Mouse (Mus musculus) liver, postnatal 0 days (tissue): ENCODE measurements around the gene Gm20532.

ENCODE experiments used
- CTCF ChIP-seq: sonication (generic); IDR thresholded peaks from 2 replicates; pipeline ENCODE4 v1.5.1; 2016; ENCODE audit warnings: antibody characterized with exemption, low read depth
- EP300 ChIP-seq: IDR thresholded peaks from 2 replicates; pipeline ENCODE4 v1.6.1; 2016; ENCODE audit warnings: antibody characterized with exemption, low read depth, mild to moderate bottlenecking

GRCm38 (mm10) chr2:26621246-26621645 is 34.8 kb downstream of the Gm20532 start:
- no peak for TF ChIP-seq EP300
- no peak for TF ChIP-seq CTCF
